Mouse (Mus musculus) ES-Bruce4 (cell line): ENCODE measurements at regions not wholly inside any gene's neighbourhood (a gene's known extent, or its start where the extent isn't known, plus 50 kb on each side); places are given as distances from the start of the nearest gene placed in this dataset.

Experiments used
- CTCF ChIP-seq: IDR thresholded peaks from one replicate; pipeline ENCODE4 v1.8.1; 2011; ENCODE audit warnings: low read depth, low read length
- EP300 ChIP-seq: IDR thresholded peaks from 2 replicates; pipeline ENCODE4 v1.6.1; 2011; ENCODE audit warnings: low read depth, low read length; ENCODE audit not compliant: insufficient read depth
- POLR2A ChIP-seq: IDR thresholded peaks from one replicate; pipeline ENCODE4 v1.8.1; 2011; ENCODE audit warnings: low read length; ENCODE audit not compliant: insufficient read depth

- TF ChIP-seq CTCF (no peak), EP300 (no peak), POLR2A (no peak)
These were observed 105.5 kb downstream of the Fgf9 start for GRCm38 (mm10) chr14:58175651-58176363.
